Mouse (Mus musculus): ENCODE data around the gene Fam83g.

The Fam83g gene

DNA sequence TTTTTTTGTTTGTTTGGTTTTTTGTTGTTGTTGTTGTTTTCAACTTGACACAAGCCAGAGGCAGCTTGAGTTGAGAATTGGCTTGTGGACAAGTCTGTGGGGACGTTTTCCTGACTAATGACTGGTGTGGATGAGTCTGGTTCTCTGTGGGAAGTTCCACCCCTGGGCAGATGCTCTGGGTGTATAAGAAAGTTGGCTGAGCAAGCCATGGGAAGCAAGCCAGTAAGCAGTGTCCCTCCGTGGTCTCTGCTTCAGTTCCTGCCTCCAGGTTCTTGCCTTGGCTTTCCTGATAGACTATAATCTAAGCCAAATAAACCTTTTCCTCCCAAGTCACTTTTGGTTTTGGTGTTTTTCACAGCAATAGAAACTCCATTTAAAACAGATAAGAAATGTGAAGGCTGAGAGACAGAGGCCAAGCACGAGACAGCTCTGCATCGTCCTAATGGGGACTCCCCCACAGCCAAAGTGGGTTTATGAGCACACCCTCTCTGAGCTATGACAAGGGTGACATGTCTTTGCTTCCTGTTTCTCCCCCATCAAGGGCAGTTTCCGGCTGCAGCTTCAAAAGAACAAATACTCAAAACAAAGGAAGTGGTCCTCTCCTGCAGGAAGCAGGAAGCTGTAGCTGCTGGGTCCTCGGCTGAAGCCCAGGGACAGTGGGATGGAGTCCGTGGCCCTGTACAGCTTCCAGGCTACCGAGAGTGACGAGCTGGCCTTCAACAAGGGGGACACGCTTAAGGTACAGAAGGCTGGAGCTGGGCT is 31.0 kb upstream of the Fam83g start, which contains the start of gene Grap:
Gene Grap (plus strand): TSS at position 580 of the 762 bp plus-strand sequence.
- no peak for DNase-seq

GRCm38 (mm10) chr11:61653568-61653967 is 30.3 kb upstream of the Fam83g start:
- no peak for DNase-seq

- no peak for DNase-seq
Observed at GRCm38 (mm10) chr11:61654786-61655311, 29.0 kb upstream of the Fam83g start.

DNA sequence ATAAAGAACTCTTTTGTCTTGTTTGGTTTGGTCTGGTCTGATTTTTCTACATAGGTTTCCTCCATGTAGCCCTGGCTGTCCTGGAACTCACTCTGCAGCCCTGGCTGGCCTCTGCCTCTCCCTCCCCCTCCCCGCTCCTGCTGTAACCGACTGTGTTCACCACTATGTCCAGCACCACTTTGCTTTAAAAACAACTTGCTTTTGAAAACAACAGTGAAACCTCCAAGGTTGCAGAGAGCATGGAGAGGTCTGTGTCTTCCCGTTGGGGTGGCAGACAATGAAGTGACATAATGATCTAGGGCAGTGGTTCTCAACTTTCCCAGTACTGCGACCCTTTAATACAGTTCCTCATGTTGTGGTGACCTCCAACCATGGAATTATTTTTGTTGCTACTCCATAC is 28.2 kb upstream of the Fam83g start:
- no peak for DNase-seq

DNA sequence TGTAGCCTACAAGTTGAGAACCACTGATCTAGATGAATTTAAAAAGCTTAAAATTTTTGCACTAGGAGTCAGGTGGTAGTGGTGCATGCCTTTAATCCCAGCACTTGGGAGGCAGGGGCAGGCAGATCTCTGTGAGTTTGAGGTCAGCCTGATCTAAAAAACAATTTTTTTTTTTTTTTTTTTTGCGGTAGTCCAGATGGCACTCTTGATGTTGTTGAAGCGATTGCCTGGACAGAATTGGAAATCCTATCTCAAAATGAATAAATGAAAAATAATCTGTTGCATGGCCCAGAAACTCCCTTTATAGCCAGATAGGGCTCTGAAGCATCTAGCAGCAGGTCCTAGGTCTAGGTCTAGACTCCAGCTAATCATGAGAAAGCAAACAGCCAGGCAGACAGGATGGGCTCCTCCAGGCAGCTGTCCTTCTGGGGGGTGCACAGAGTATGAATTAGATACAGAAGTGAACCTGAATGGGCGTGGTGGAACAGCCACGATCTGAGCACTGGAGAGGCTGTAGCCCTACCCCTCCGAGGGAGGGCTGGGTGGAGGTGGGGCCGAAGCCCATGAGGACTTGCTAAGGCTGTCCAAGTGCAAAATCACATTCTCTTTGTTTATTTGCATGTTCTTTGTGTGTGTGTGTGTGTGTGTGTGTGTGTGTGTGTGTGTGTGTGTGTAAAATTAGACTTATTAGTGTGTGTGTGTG is 27.6 kb upstream of the Fam83g start:
- no peak for DNase-seq

DNA sequence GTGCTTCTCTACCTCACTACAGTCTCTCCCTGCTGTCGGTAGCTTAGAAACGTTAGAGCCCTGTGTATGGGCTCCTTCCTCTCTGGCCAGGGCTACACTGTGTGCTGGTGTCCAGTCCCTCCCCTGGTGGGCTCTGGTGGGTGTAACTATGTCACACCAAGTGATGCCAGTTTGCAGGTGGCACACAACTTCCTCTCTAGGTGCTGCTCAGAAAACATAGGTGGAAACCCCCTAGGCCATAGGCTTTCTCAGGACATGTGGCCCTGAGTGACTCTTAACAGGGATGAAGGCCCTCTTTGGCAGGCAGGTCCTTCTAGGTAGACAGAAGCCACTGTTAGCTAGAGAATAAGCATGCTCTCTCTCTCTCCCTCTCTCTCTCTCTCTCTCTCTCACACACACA is 26.5 kb upstream of the Fam83g start:
- DNase-seq, result no peak

GRCm38 (mm10) chr11:61658360-61658922 is 25.4 kb upstream of the Fam83g start:
- no peak for DNase-seq

GRCm38 (mm10) chr11:61659011-61659858 is 24.7 kb upstream of the Fam83g start:
- peak in 1 of 2 experiments; percentile 57 for DNase-seq

GRCm38 (mm10) chr11:61660001-61660400 is 23.9 kb upstream of the Fam83g start:
- DNase-seq, result no peak

GRCm38 (mm10) chr11:61660806-61661392 is 23.0 kb upstream of the Fam83g start:
- DNase-seq, result no peak

DNA sequence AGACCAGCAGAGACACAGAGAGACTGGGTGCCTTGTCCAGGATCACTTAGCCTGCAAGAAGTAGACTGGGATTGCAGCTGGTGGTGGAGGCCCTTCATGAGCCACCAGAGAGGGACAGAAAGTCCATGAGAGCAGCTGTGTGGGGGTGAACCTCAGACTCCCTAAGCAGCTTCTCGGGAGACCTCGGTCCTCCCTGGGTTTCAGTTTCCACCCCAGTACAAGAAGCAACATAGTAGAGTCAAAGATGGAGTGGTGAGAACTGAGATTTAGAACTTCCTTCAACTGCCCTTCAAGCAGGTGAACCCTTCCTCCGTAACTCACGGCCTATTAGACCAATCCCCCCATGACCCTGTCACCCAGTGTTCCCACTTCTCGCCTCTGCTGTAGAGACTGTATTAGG is 21.7 kb upstream of the Fam83g start:
- no peak for DNase-seq

DNA sequence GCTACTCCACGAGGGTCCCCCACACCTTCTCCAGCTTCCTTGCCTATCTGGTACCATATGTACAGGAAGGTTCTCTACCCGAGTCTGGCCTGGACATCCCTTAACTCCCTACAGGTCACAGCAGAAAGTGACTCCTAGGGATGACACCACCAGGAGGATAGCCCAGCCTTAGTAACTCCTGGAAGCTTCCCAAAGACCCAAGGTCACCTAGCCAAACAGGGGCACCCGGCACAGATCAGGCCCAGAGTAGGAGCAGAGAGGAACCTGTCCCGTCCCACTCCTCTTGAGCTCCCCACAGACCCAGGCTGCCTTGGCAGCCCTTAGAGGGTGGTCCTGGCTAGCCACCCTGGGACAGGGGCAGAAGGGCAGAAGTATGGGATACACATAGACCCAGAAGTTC is 18.5 kb upstream of the Fam83g start:
- no peak for DNase-seq

DNA sequence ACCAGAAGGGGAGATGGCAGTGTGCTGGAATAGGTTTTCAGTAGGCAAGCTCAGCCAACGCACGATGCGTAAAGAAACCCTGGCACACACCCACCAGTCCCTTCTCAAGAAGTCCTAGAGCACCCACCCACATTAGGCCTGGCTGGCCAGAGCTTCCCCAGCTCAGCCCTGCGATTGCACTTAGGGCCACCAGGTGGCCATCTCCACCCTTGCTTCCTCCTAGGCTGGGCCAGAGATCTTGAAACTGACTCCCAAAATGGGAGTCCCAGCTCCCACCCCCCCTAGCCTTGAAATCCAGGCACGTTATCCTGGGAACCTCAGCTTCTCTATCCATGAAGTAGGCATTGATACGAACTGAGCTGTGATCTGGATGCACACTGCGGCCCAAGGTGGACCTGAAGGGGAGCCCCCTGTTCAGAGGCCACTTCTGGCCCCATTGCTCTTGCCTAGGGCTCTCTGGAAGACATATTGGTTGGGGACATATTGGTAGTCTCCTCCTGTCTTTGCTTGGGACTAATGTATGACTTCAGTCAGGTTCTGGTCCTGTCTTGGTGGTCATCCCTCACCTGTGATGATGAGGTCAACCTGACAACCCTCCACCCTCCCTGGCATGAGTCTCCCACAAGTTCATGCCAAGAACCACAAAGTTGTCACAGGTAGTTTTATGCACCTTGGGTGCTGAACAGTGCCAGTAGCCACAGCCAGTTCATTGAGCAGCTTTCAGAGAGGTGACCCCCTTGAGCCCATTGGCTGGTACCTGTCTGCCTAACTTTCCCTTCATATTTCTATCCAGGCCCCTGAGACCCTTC is 17.7 kb upstream of the Fam83g start:
- DNase-seq, result peak; percentile 82 to 83

- no peak for DNase-seq
Observed at GRCm38 (mm10) chr11:61667248-61667647, 16.6 kb upstream of the Fam83g start.

- no peak for DNase-seq
Observed at GRCm38 (mm10) chr11:61667782-61668181, 16.1 kb upstream of the Fam83g start.

GRCm38 (mm10) chr11:61669492-61670490 is 14.1 kb upstream of the Fam83g start:
- no peak for DNase-seq

- no peak for DNase-seq
Observed at GRCm38 (mm10) chr11:61671781-61672383, 12.0 kb upstream of the Fam83g start.

DNA sequence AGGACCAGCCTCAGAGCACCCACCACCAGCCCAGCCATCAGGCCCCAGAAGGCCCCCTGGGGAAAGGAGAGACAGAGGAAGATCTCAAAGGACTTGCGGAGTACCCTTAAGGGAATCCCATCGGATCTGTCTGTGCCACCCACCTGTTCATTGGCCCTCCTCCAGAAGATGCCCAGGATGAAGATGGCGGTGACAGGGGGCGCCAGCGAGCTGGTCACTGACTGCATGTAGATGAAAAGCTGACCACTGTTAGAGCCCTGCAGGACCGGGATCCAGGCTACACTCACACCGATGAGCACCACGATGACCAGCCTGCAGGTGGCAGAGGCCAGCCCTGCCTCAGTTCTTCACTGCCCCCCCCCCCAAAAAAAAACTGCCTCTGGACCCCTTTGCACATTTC is 10.2 kb upstream of the Fam83g start:
- peak; percentile 70 to 86 for DNase-seq

DNA sequence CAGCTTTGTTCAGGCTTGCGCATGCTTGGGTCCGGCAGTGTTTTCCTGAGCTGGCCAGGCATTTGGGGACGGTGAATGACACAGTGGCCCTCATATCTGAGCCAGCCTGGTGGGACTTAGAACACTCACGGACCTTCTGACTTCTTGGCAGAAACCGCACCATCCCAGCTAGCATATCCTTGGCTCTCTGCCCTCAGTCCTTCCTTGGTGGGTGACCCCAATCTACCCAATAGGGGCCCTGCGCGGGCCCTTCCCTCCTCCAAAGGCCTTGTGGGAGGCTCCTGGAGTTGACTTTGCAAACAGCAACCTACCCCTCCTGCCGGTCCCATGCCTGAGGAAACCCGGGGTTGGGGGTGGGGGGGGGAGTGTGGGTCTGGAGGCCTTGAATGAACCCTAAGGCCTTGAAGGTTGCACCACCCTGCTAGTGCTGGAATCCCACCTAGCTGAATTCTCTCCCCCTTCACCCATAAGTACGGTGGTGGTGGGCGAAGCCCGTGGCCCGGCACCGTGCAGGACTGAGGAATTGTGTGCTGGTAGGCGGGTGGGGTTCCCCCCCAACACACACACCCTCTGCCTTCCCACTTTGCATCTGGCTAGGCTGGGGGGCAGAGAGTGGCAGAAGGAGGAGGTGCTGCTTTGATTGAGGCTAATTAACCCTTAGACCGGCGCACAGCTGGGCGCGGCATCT is 9.6 kb upstream of the Fam83g start:
- peak in 1 of 2 experiments; percentile 42 for DNase-seq
